Mouse (Mus musculus): ENCODE measurements at regions not wholly inside any gene's neighbourhood (a gene's known extent, or its start where the extent isn't known, plus 50 kb on each side); places are given as distances from the start of the nearest gene placed in this dataset.

DNA sequence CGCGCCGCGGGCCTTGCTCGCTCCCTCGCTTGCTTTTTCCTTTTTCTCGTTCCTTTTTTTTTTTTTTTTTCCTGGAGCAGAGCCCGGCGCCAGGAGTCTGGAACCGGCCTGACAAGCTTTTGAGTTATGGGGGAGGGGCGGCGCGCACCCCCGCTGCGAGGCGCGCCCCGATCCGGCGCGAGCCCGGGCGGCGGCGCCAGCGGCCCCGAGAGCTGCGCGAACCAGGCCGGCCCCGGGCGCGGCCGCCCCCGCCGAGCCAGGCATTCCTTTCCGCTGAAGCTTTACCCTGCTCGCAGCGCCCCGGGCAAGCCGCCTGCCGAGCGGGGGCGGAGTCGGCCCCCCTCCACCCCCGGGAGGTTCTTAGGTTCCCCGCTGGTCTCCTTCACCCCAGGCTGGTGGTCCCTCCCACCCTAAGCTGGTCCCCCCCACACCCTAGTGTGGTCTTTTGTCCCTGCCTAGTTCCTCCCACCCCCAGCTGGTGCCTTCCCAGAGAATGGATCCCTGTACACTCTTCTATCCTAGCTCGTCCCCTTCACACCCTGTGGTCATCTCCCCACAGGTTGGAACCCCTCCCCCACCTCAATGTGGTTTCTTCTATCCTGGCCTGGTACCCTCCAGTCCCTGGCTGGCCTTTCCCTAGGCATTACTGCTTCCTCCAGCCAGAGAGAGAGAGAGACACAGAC is 95.3 kb downstream of the 1700001O22Rik start:
- H3K27me3 ChIP-seq (ENCODE audit: insufficient read depth, low read length) = peaks cover 18% of the 10 kb centered on the region
- TF ChIP-seq POU5F1 (IDR thresholded peaks at IDR 0.05; ENCODE audit: borderline replicate concordance, low read length) (no peak), NANOG (IDR thresholded peaks at IDR 0.05; ENCODE audit: borderline replicate concordance, low read length) (no peak), CTCF (conservative IDR thresholded peaks at IDR 0.05; ENCODE audit: low read length) (no peak)
- H3K36me3 ChIP-seq (ENCODE audit: insufficient read depth, low read length) = no peaks in the 10 kb centered on the region
- H3K4me3 ChIP-seq (replicated peaks; ENCODE audit: low read length) = peak overlapping the region; percentile 80
- H3K4me1 ChIP-seq (replicated peaks; ENCODE audit: low read depth, low read length) = peaks cover 82% of the 10 kb centered on the region
- no peaks in the 10 kb centered on the region for H3K9me3 ChIP-seq (ENCODE audit: low read length)

GRCm38 (mm10) chr2:30707099-30708000 is 96.1 kb downstream of the 1700001O22Rik start:
- Histone ChIP-seq H3K36me3 (ENCODE audit: insufficient read depth, low read length) (no peaks in the 10 kb centered on the region), H3K9me3 (ENCODE audit: low read length) (no peaks in the 10 kb centered on the region), H3K4me1 (replicated peaks; ENCODE audit: low read depth, low read length) (peaks cover 80% of the 10 kb centered on the region), H3K4me3 (replicated peaks; ENCODE audit: low read length) (peak overlapping the region; percentile 80), H3K27me3 (ENCODE audit: insufficient read depth, low read length) (peaks cover 14% of the 10 kb centered on the region)
- TF ChIP-seq NANOG (IDR thresholded peaks at IDR 0.05; ENCODE audit: borderline replicate concordance, low read length) = no peak
- no peak for TF ChIP-seq POU5F1 (IDR thresholded peaks at IDR 0.05; ENCODE audit: borderline replicate concordance, low read length)
- TF ChIP-seq CTCF (conservative IDR thresholded peaks at IDR 0.05; ENCODE audit: low read length) = no peak

- TF ChIP-seq NANOG (IDR thresholded peaks at IDR 0.05; ENCODE audit: borderline replicate concordance, low read length) (no peak), CTCF (conservative IDR thresholded peaks at IDR 0.05; ENCODE audit: low read length) (no peak), POU5F1 (IDR thresholded peaks at IDR 0.05; ENCODE audit: borderline replicate concordance, low read length) (no peak)
- Histone ChIP-seq H3K4me3 (replicated peaks; ENCODE audit: low read length) (0 out of 2 replicates have a peak overlapping the region, but pooled peaks have one; percentile 80), H3K9me3 (ENCODE audit: low read length) (no peaks in the 10 kb centered on the region), H3K27me3 (ENCODE audit: insufficient read depth, low read length) (peaks cover 6% of the 10 kb centered on the region), H3K36me3 (ENCODE audit: insufficient read depth, low read length) (no peaks in the 10 kb centered on the region), H3K4me1 (replicated peaks; ENCODE audit: low read depth, low read length) (peaks cover 83% of the 10 kb centered on the region)
Observed at GRCm38 (mm10) chr2:30706036-30706435, 97.4 kb downstream of the 1700001O22Rik start.

- no peaks in the 10 kb centered on the region for H3K36me3 ChIP-seq (ENCODE audit: insufficient read depth, low read length)
- H3K9me3 ChIP-seq (ENCODE audit: low read length) = no peaks in the 10 kb centered on the region
- peaks cover 78% of the 10 kb centered on the region for H3K4me1 ChIP-seq (replicated peaks; ENCODE audit: low read depth, low read length)
- H3K4me3 ChIP-seq (replicated peaks; ENCODE audit: low read length) = no peak overlapping the region
- TF ChIP-seq CTCF (conservative IDR thresholded peaks at IDR 0.05; ENCODE audit: low read length) = no peak
- TF ChIP-seq POU5F1 (IDR thresholded peaks at IDR 0.05; ENCODE audit: borderline replicate concordance, low read length) = no peak
- TF ChIP-seq NANOG (IDR thresholded peaks at IDR 0.05; ENCODE audit: borderline replicate concordance, low read length) = no peak
- H3K27me3 ChIP-seq (ENCODE audit: insufficient read depth, low read length) = peaks cover 5% of the 10 kb centered on the region
Observed at GRCm38 (mm10) chr2:30703308-30703707, 100.2 kb downstream of the 1700001O22Rik start.

- no peaks in the 10 kb centered on the region for H3K36me3 ChIP-seq (ENCODE audit: insufficient read depth, low read length)
- H3K4me1 ChIP-seq (replicated peaks; ENCODE audit: low read depth, low read length) = peaks cover 76% of the 10 kb centered on the region
- TF ChIP-seq CTCF (conservative IDR thresholded peaks at IDR 0.05; ENCODE audit: low read length) (no peak), NANOG (IDR thresholded peaks at IDR 0.05; ENCODE audit: borderline replicate concordance, low read length) (no peak), POU5F1 (IDR thresholded peaks at IDR 0.05; ENCODE audit: borderline replicate concordance, low read length) (no peak)
- no peak overlapping the region for H3K4me3 ChIP-seq (replicated peaks; ENCODE audit: low read length)
- H3K9me3 ChIP-seq (ENCODE audit: low read length) = no peaks in the 10 kb centered on the region
- peaks cover 8% of the 10 kb centered on the region for H3K27me3 ChIP-seq (ENCODE audit: insufficient read depth, low read length)
Observed at GRCm38 (mm10) chr2:30702711-30703110, 100.8 kb downstream of the 1700001O22Rik start.

DNA sequence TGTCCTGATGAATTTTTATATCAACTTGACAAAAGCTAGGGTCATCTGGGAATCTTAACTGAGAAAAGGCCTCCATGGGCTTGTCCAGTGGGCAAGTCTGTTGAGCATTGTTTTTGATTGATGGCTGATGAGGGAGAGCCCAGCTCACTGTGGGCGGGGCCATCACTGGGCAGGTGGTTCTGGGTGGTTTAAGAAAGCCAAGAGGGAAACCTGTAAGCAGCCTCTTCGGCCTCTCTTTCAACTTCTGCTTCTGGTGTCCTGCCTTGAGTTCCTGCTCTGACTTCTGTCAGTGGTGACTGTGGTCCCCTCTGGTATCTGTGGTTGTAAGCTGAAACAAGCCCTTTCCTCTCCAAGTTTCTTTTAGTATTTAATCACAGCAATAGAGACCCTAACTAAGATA is 102.6 kb downstream of the 1700001O22Rik start:
- Histone ChIP-seq H3K9me3 (ENCODE audit: low read length) (peaks cover 3% of the 10 kb centered on the region; the same call in 1 of the 2 replicates), H3K27me3 (ENCODE audit: insufficient read depth, low read length) (peaks cover 14% of the 10 kb centered on the region), H3K36me3 (ENCODE audit: insufficient read depth, low read length) (no peaks in the 10 kb centered on the region), H3K4me3 (replicated peaks; ENCODE audit: low read length) (no peak overlapping the region), H3K4me1 (replicated peaks; ENCODE audit: low read depth, low read length) (peaks cover 60% of the 10 kb centered on the region)
- TF ChIP-seq NANOG (IDR thresholded peaks at IDR 0.05; ENCODE audit: borderline replicate concordance, low read length) (no peak), CTCF (conservative IDR thresholded peaks at IDR 0.05; ENCODE audit: low read length) (no peak), POU5F1 (IDR thresholded peaks at IDR 0.05; ENCODE audit: borderline replicate concordance, low read length) (no peak)

- peaks cover 19% of the 10 kb centered on the region for H3K27me3 ChIP-seq (ENCODE audit: insufficient read depth, low read length)
- peaks cover 3% of the 10 kb centered on the region; the same call in 1 of the 2 replicates for H3K9me3 ChIP-seq (ENCODE audit: low read length)
- H3K4me1 ChIP-seq (replicated peaks; ENCODE audit: low read depth, low read length) = peaks cover 60% of the 10 kb centered on the region
- TF ChIP-seq CTCF (conservative IDR thresholded peaks at IDR 0.05; ENCODE audit: low read length) = no peak
- no peak overlapping the region for H3K4me3 ChIP-seq (replicated peaks; ENCODE audit: low read length)
- no peaks in the 10 kb centered on the region for H3K36me3 ChIP-seq (ENCODE audit: insufficient read depth, low read length)
Observed at GRCm38 (mm10) chr2:30700471-30700870, 103.0 kb downstream of the 1700001O22Rik start.

DNA sequence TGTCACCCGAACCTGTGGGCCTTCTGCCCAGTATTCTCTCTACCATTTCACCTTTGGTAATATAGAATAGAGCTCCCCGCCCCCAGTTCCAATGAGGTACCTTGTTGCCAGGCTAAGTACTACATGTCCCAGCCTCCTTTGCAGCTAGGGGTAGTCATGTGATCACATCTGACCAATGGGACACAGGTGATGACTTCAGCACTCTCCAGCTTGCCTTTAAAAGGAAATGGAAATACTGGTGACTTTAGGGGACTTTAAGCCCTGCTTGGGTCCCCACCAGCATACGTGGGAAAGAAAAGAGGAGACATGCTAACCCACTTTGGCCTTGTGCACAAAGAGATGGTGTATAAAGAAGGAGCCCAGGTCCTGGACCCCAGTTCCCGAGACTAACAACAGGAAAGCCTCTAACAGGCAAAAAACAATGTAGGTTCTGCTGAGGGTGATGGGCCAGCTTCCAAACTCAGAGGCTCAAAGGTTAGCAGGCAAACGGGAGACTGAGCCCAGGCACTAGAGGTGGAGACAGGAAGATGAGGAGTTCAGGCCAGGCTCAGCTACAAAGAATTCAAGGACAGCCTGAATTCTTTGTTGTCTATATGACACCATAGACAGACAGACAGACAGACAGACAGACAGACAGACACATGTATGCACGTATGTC is 103.5 kb downstream of the 1700001O22Rik start:
- no peak for TF ChIP-seq CTCF (conservative IDR thresholded peaks at IDR 0.05; ENCODE audit: low read length)

More for the DNA sequence above, 103.5 kb downstream of the 1700001O22Rik start:
- Histone ChIP-seq H3K36me3 (ENCODE audit: insufficient read depth, low read length) (no peaks in the 10 kb centered on the region), H3K4me1 (replicated peaks; ENCODE audit: low read depth, low read length) (peaks cover 60% of the 10 kb centered on the region), H3K9me3 (ENCODE audit: low read length) (peaks cover 3% of the 10 kb centered on the region; the same call in 1 of the 2 replicates), H3K4me3 (replicated peaks; ENCODE audit: low read length) (peak overlapping the region; percentile 30), H3K27me3 (ENCODE audit: insufficient read depth, low read length) (peaks cover 24% of the 10 kb centered on the region)

Data from E14TG2a.4 (cell line).